Mouse (Mus musculus): ENCODE measurements around the gene Tada3. TPM values are rescaled to one million over a fixed set of nuclear protein-coding genes. Genes with fewer than 3 reads are reported as not detected.

The Tada3 gene
- total RNA-seq (2022): 10 to 100 TPM; 43.4 to 49.8 (median 47.7) TPM

GRCm38 (mm10) chr6:113377496-113378385 lies at the start of gene Tada3, which contains the start of gene Arpc4:
Gene Tada3 (minus strand): TSS chr6:113377883.
Gene Arpc4 (plus strand): TSS chr6:113378115.
- peak; percentile 85 to 90 for DNase-seq (ENCODE audit: low spot score in 2 of 2)

GRCm38 (mm10) chr6:113427397-113427796 lies 49.7 kb upstream of the Tada3 start:
- DNase-seq (ENCODE audit: low spot score in 2 of 2): no peak

GRCm38 (mm10) chr6:113426696-113427095 lies 49.0 kb upstream of the Tada3 start:
- DNase-seq (ENCODE audit: low spot score in 2 of 2): no peak

- DNase-seq (ENCODE audit: low spot score in 2 of 2): no peak
These were observed 46.5 kb upstream of the Tada3 start for GRCm38 (mm10) chr6:113424187-113424586.

GRCm38 (mm10) chr6:113423000-113423399 lies 45.3 kb upstream of the Tada3 start:
- DNase-seq (ENCODE audit: low spot score in 2 of 2): no peak

GRCm38 (mm10) chr6:113419199-113419587 lies 41.5 kb upstream of the Tada3 start, which contains the start of gene Rpusd3:
Gene Rpusd3 (minus strand): TSS chr6:113419340.
- DNase-seq (ENCODE audit: low spot score in 2 of 2): peak; percentile 94 to 97

- DNase-seq (ENCODE audit: low spot score in 2 of 2): no peak
These were observed 40.9 kb upstream of the Tada3 start for GRCm38 (mm10) chr6:113418441-113419198.

GRCm38 (mm10) chr6:113416416-113416815 lies 38.7 kb upstream of the Tada3 start:
- DNase-seq (ENCODE audit: low spot score in 2 of 2): no peak

- DNase-seq (ENCODE audit: low spot score in 2 of 2): no peak
These were observed 32.3 kb upstream of the Tada3 start for GRCm38 (mm10) chr6:113410001-113410400.

- DNase-seq (ENCODE audit: low spot score in 2 of 2): no peak
These were observed 29.0 kb upstream of the Tada3 start for GRCm38 (mm10) chr6:113406683-113407082.

- DNase-seq (ENCODE audit: low spot score in 2 of 2): no peak
These were observed 27.8 kb upstream of the Tada3 start for GRCm38 (mm10) chr6:113405483-113405882.

- DNase-seq (ENCODE audit: low spot score in 2 of 2): no peak
These were observed 27.2 kb upstream of the Tada3 start for GRCm38 (mm10) chr6:113404649-113405448.

GRCm38 (mm10) chr6:113402094-113402493 lies 24.4 kb upstream of the Tada3 start:
- DNase-seq (ENCODE audit: low spot score in 2 of 2): peak; percentile 56 to 61

GRCm38 (mm10) chr6:113396270-113397030 lies 18.8 kb upstream of the Tada3 start:
- DNase-seq (ENCODE audit: low spot score in 2 of 2): no peak

GRCm38 (mm10) chr6:113395501-113395900 lies 17.8 kb upstream of the Tada3 start:
- DNase-seq (ENCODE audit: low spot score in 2 of 2): no peak

- DNase-seq (ENCODE audit: low spot score in 2 of 2): no peak
These were observed 17.1 kb upstream of the Tada3 start for GRCm38 (mm10) chr6:113394811-113395210.

GRCm38 (mm10) chr6:113393951-113394350 lies 16.3 kb upstream of the Tada3 start:
- no peak for DNase-seq (ENCODE audit: low spot score in 2 of 2)

- peak; percentile 41 to 51 for DNase-seq (ENCODE audit: low spot score in 2 of 2)
These were observed 14.8 kb upstream of the Tada3 start for GRCm38 (mm10) chr6:113392387-113393071.

- DNase-seq (ENCODE audit: low spot score in 2 of 2): no peak
These were observed 14.3 kb upstream of the Tada3 start for GRCm38 (mm10) chr6:113392015-113392386.

GRCm38 (mm10) chr6:113390715-113391114 lies 13.0 kb upstream of the Tada3 start:
- no peak for DNase-seq (ENCODE audit: low spot score in 2 of 2)
